Mouse (Mus musculus): Measurements from ENCODE around the gene Fbxo6. TPM values are rescaled to one million over a fixed set of nuclear protein-coding genes. Genes with fewer than 3 reads are reported as not detected.
A peak's percentile ranks its signal among the peaks of the same experiment; 100 is the strongest.
"Not testable (repeated sequence)": the region's sequence is repeated elsewhere in the genome, so short reads cannot be mapped to it uniquely, and the experiment has no call there.

The Fbxo6 gene
- not detected in 2 replicates for polyA plus RNA-seq (2012; ENCODE audit: insufficient read depth, insufficient read length, low replicate concordance, missing spikeins)

- peaks cover 14% of the 10 kb centered on the region; the same call in 1 of the 2 replicates for H3K4me1 ChIP-seq (ENCODE audit: control insufficient read depth, insufficient read depth, low read length)
- peak within 1 kb of the TSS; percentile 70 for H3K4me3 ChIP-seq (ENCODE audit: insufficient read depth, low read depth, low read length)
- under 1% methylated on average over 64 of the region's 67 CpGs for WGBS
- H3K27ac ChIP-seq (ENCODE audit: insufficient read depth, low read depth, low read length): peak within 1 kb of the TSS; percentile 93
- peak; percentile 83 for TF ChIP-seq CTCF (IDR thresholded peaks at IDR 0.05; ENCODE audit: insufficient read depth, low read depth, low read length)
- peak; percentile 48; the same call in 1 of the 2 replicates for TF ChIP-seq POLR2A (IDR thresholded peaks at IDR 0.05; ENCODE audit: insufficient read depth, low read depth, low read length)
These were observed at the start of gene Fbxo6 for GRCm38 (mm10) chr4:148151267-148152168. TSS of gene Fbxo6 (minus strand) at chr4:148152140.

DNA sequence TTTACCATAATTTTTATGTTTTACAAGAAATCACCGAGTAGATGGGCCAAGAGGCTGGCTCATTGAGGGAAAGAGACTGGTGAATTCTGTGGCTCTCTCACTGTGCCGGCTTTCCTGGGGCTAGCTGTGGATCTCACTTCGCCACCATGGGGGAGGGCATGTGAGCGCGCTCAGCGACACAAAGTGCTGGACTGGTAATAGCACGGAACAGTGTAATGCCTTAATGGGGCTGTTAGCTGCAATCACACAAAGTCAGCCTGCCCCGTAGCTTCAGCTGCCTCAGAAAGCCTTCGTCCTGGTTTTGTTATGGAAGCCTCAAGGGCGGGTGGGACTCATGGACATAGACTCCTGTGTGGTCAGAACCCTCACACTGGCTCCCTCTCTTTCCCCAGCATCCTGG, 46.8 kb upstream of the Fbxo6 start:
- TF ChIP-seq CTCF (IDR thresholded peaks at IDR 0.05; ENCODE audit: insufficient read depth, low read depth, low read length) (no peak), POLR2A (IDR thresholded peaks at IDR 0.05; ENCODE audit: insufficient read depth, low read depth, low read length) (no peak)
- WGBS: 34% methylated on average over 10 of the region's 10 CpGs
- Histone ChIP-seq H3K4me3 (ENCODE audit: insufficient read depth, low read depth, low read length) (no peak overlapping the region), H3K4me1 (ENCODE audit: control insufficient read depth, insufficient read depth, low read length) (peaks cover 5% of the 10 kb centered on the region; the same call in 1 of the 2 replicates), H3K27ac (ENCODE audit: insufficient read depth, low read depth, low read length) (no peak overlapping the region)

DNA sequence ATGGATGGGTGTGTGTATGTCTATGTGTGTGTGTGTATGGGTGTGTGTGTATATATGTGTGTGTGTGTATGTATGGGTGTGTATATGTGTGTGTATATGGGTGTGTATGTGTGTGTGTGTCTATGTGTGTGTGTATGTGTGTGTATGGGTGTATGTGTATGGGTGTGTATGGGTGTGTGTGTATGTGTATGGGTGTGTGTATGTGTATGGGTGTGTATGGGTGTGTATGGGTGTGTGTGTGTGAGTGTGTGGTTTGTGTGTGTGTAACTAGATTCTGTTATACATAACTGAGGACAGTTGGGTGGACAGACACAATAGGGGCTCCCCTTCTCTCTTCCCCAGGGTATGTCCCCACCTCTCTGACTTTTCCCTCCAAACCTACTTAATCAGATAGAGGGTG, 42.5 kb upstream of the Fbxo6 start:
- no peak overlapping the region for H3K4me3 ChIP-seq (ENCODE audit: insufficient read depth, low read depth, low read length)
- peaks cover 5% of the 10 kb centered on the region; the same call in 1 of the 2 replicates for H3K4me1 ChIP-seq (ENCODE audit: control insufficient read depth, insufficient read depth, low read length)
- H3K27ac ChIP-seq (ENCODE audit: insufficient read depth, low read depth, low read length): no peak overlapping the region
- TF ChIP-seq POLR2A (IDR thresholded peaks at IDR 0.05; ENCODE audit: insufficient read depth, low read depth, low read length) (no peak), CTCF (IDR thresholded peaks at IDR 0.05; ENCODE audit: insufficient read depth, low read depth, low read length) (no peak)

DNA sequence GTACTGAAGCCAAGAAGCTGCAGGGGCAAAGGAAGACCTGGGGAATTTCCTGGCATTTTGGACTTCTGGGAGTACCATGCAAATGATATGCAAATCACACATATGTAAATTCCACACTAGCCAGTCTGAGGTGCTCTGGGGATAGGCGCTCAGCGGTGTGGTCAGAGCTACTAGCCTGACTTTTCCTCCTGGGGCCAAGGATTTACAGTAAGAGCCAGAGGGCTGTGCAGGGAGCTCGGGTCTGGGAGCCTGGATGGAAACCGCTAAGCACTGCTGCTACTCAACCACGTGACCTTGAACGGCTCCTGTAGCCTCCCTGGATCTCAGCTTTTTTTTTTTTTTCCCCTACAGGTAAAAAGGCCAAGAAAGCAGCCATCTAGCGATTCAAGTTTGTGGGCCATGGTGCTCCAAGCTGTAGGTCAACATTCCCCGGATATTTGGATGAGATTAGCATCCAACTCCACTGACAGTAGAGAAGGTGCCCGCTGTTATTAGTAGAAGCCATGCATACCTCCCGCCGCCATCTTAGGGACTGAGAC, 40.8 kb upstream of the Fbxo6 start:
- no peak for TF ChIP-seq CTCF (IDR thresholded peaks at IDR 0.05; ENCODE audit: insufficient read depth, low read depth, low read length)
- no peak for TF ChIP-seq POLR2A (IDR thresholded peaks at IDR 0.05; ENCODE audit: insufficient read depth, low read depth, low read length)
- H3K4me3 ChIP-seq (ENCODE audit: insufficient read depth, low read depth, low read length): no peak overlapping the region
- H3K27ac ChIP-seq (ENCODE audit: insufficient read depth, low read depth, low read length): no peak overlapping the region
- 71% methylated on average over 11 of the region's 11 CpGs for WGBS
- H3K4me1 ChIP-seq (ENCODE audit: control insufficient read depth, insufficient read depth, low read length): no peaks in the 10 kb centered on the region

DNA sequence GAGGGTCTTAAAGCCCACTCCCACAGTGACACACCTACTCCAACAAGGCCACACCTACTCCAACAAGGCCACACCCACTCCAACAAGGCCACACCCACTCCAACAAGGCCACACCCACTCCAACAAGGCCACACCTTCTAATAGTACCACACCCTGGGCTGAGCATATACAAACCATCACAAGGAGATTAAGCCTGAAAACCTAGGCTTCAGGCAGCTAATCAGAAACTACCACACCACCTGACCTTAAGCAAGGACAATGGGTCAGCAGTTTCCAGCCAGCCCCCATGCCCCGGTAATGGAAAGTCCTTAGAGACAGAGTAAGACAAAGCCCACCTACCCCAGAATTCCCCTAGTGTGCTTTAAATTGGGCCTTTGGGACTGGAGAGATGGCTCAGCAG, 36.8 kb upstream of the Fbxo6 start:
- H3K4me1 ChIP-seq (ENCODE audit: control insufficient read depth, insufficient read depth, low read length); H3K27ac ChIP-seq (ENCODE audit: insufficient read depth, low read depth, low read length); H3K4me3 ChIP-seq (ENCODE audit: insufficient read depth, low read depth, low read length): not testable (repeated sequence)
- WGBS: 79% methylated on average over 1 of the region's 1 CpGs

DNA sequence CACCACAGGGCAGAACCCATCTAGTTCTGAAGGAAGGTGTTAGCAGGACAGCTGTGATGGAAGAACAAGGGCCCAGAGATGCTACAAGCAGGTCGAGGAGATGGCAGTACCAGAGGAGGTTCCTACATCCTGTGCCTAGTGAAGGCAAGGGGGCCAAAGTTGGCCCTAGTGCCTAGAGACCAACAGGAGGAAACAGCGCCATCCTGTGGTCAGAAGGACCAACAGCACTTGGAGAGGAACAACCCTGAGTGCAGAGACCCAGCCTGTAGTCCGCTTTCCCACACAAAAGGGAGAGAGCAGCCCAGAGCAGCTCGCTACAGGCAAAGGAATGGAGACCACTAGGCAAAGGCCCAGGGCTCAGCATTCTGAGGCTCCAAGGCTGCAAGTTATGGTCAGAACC, 33.9 kb upstream of the Fbxo6 start:
- no peak for TF ChIP-seq CTCF (IDR thresholded peaks at IDR 0.05; ENCODE audit: insufficient read depth, low read depth, low read length)
- TF ChIP-seq POLR2A (IDR thresholded peaks at IDR 0.05; ENCODE audit: insufficient read depth, low read depth, low read length): no peak
- 77% methylated on average over 4 of the region's 4 CpGs for WGBS
- Histone ChIP-seq H3K4me3 (ENCODE audit: insufficient read depth, low read depth, low read length) (no peak overlapping the region), H3K4me1 (ENCODE audit: control insufficient read depth, insufficient read depth, low read length) (peaks cover 5% of the 10 kb centered on the region; the same call in 1 of the 2 replicates), H3K27ac (ENCODE audit: insufficient read depth, low read depth, low read length) (no peak overlapping the region)

DNA sequence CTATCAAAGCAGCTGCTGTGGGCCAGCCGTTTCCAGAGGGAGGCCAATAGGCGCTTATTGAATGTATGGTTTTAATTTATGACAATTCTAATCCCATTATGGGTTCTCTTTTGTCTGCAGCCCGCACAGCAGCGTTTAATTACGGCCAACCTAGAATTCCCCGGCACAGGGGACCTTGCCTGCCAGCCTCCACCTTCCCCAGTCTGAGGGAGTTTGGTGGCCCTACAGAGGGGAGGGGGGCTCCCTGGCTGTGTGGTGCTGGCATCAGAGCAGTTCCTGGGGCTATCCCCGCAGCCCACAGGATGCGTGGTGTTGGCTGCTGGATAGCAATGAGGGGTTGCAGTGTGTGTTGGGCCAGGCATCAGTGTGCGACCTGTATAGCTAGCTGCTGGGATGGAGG, 32.6 kb upstream of the Fbxo6 start:
- Histone ChIP-seq H3K4me3 (ENCODE audit: insufficient read depth, low read depth, low read length) (no peak overlapping the region), H3K27ac (ENCODE audit: insufficient read depth, low read depth, low read length) (no peak overlapping the region), H3K4me1 (ENCODE audit: control insufficient read depth, insufficient read depth, low read length) (peaks cover 5% of the 10 kb centered on the region; the same call in 1 of the 2 replicates)
- 34% methylated on average over 9 of the region's 9 CpGs for WGBS
- TF ChIP-seq CTCF (IDR thresholded peaks at IDR 0.05; ENCODE audit: insufficient read depth, low read depth, low read length) (no peak), POLR2A (IDR thresholded peaks at IDR 0.05; ENCODE audit: insufficient read depth, low read depth, low read length) (no peak)

GRCm38 (mm10) chr4:148182363-148182762, 30.4 kb upstream of the Fbxo6 start:
- Histone ChIP-seq H3K4me1 (ENCODE audit: control insufficient read depth, insufficient read depth, low read length) (peaks cover 5% of the 10 kb centered on the region; the same call in 1 of the 2 replicates), H3K27ac (ENCODE audit: insufficient read depth, low read depth, low read length) (no peak overlapping the region)
- 18% methylated on average over 8 of the region's 8 CpGs for WGBS

DNA sequence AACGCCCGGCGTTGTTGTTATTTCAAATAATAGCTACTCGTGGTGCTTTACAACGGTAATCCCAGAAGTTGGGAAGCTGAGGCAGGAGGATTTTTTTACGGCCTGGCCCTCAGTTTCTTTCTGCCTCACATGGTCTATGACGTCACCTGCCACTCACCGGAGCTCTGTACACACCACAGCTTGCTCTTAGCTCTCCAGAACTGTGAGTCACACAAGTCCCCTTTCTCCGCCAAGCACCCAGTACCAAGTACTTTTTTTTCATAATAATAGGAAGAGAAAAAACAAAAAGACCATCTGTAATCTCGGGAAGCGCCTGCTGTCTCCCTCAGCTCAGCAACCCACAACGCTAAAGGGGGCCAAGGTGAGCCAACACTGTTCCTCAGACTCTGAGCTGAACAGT, 29.5 kb upstream of the Fbxo6 start:
- H3K4me3 ChIP-seq (ENCODE audit: insufficient read depth, low read depth, low read length): no peak overlapping the region
- 75% methylated on average over 12 of the region's 12 CpGs for WGBS
- H3K27ac ChIP-seq (ENCODE audit: insufficient read depth, low read depth, low read length): no peak overlapping the region
- peaks cover 5% of the 10 kb centered on the region; the same call in 1 of the 2 replicates for H3K4me1 ChIP-seq (ENCODE audit: control insufficient read depth, insufficient read depth, low read length)
- no peak for TF ChIP-seq CTCF (IDR thresholded peaks at IDR 0.05; ENCODE audit: insufficient read depth, low read depth, low read length)
- no peak for TF ChIP-seq POLR2A (IDR thresholded peaks at IDR 0.05; ENCODE audit: insufficient read depth, low read depth, low read length)

More at GRCm38 (mm10) chr4:148182363-148182762, 30.4 kb upstream of the Fbxo6 start:
- H3K4me3 ChIP-seq (ENCODE audit: insufficient read depth, low read depth, low read length): no peak overlapping the region
- TF ChIP-seq POLR2A (IDR thresholded peaks at IDR 0.05; ENCODE audit: insufficient read depth, low read depth, low read length) (no peak), CTCF (IDR thresholded peaks at IDR 0.05; ENCODE audit: insufficient read depth, low read depth, low read length) (no peak)

Data from olfactory bulb, adult 2 months (tissue).